Mouse (Mus musculus) CH12.LX (cell line): ENCODE data around the gene Mkln1. TPM values are rescaled to one million over a fixed set of nuclear protein-coding genes. Genes with fewer than 3 reads are reported as not detected.

Experiments used
- DNase-seq: peaks from one replicate; pipeline ENCODE4 v3.0.0-alpha.2; 2013; ENCODE audit errors: extremely low read depth
- H3K27ac ChIP-seq: 2 replicates; pipeline ENCODE4 v1.5.1; 2012; ENCODE audit warnings: low read depth, mild to moderate bottlenecking, control low read depth, moderate library complexity; ENCODE audit not compliant: insufficient read depth
- H3K27me3 ChIP-seq: replicated peaks from 2 replicates; pipeline ENCODE3; 2012; ENCODE audit warnings: inconsistent platforms
- H3K36me3 ChIP-seq, 2 experiments: replicated peaks in 1 of 2; 2 replicates each; pipeline versions ENCODE3 to v1.6.1; 2012; ENCODE audit warnings: inconsistent platforms in 1 of 2, low read length in 1 of 2, mild to moderate bottlenecking in 1 of 2, mixed read lengths in 1 of 2, moderate library complexity in 1 of 2; ENCODE audit not compliant: control insufficient read depth in 1 of 2, insufficient read depth in 1 of 2
- H3K4me1 ChIP-seq, 2 experiments: 2 replicates each; pipeline ENCODE4 v1.6.1; 2012; ENCODE audit warnings: inconsistent platforms in 1 of 2, moderate library complexity in 1 of 2; ENCODE audit not compliant: insufficient read depth in 2 of 2, control insufficient read depth in 1 of 2
- H3K4me2 ChIP-seq: 2 replicates; pipeline ENCODE4 v1.6.1; 2012; ENCODE audit warnings: low read depth, mild to moderate bottlenecking, control low read depth; ENCODE audit not compliant: poor library complexity, insufficient read depth, severe bottlenecking
- H3K4me3 ChIP-seq, 3 experiments: fragments of 150-350 bp in 1 of 3; sonication (generic) in 1 of 3; replicated peaks in 1 of 3; 2 replicates each; pipeline versions ENCODE3 to v1.5.1; 2011 to 2012; ENCODE audit warnings: low read depth in 2 of 3, low read length in 2 of 3, mild to moderate bottlenecking in 2 of 3, moderate library complexity in 2 of 3, control low read depth in 1 of 3, improper control_type of control experiment in 1 of 3, inconsistent platforms in 1 of 3, mixed read lengths in 1 of 3; ENCODE audit not compliant: poor library complexity in 1 of 3
- H3K79me2 ChIP-seq: replicated peaks from 2 replicates; pipeline ENCODE4 v1.6.1; 2012; ENCODE audit warnings: mild to moderate bottlenecking, moderate library complexity; ENCODE audit not compliant: control insufficient read depth, poor library complexity, insufficient read depth, severe bottlenecking; ENCODE audit errors: extremely low read depth
- H3K9ac ChIP-seq: 2 replicates; pipeline ENCODE4 v1.6.1; 2012; ENCODE audit warnings: low read depth, mild to moderate bottlenecking, control low read depth, moderate library complexity; ENCODE audit not compliant: insufficient read depth
- H3K9me3 ChIP-seq: replicated peaks from 2 replicates; pipeline ENCODE3; 2012; ENCODE audit warnings: low read length, inconsistent platforms, mixed read lengths
- BHLHE40 ChIP-seq: IDR thresholded peaks from 2 replicates; pipeline ENCODE4 v1.6.1; 2011; ENCODE audit warnings: mild to moderate bottlenecking, low read depth, low read length, improper control_type of control experiment
- CHD1 ChIP-seq: IDR thresholded peaks from 2 replicates; pipeline ENCODE4 v1.6.1; 2012; ENCODE audit warnings: low read depth, low read length, improper control_type of control experiment, inconsistent platforms
- CTCF ChIP-seq, 2 experiments: IDR thresholded peaks in 1 of 2; conservative IDR thresholded peaks in 1 of 2; 2 replicates each; pipeline ENCODE4 v1.5.1; 2011 to 2012; ENCODE audit warnings: low read depth in 2 of 2, low read length in 2 of 2, improper control_type of control experiment in 1 of 2, inconsistent platforms in 1 of 2, mild to moderate bottlenecking in 1 of 2, moderate library complexity in 1 of 2
- E2F4 ChIP-seq: IDR thresholded peaks from 2 replicates; pipeline ENCODE4 v1.6.1; 2011; ENCODE audit warnings: low read depth, low read length, improper control_type of control experiment; ENCODE audit not compliant: insufficient replicate concordance
- HCFC1 ChIP-seq: IDR thresholded peaks from 2 replicates; pipeline ENCODE4 v1.6.1; 2012; ENCODE audit warnings: low read depth, mild to moderate bottlenecking, inconsistent platforms, low read length, improper control_type of control experiment
- IRF4 ChIP-seq: IDR thresholded peaks from 2 replicates; pipeline ENCODE4 v1.6.1; 2014; ENCODE audit warnings: low read depth, mild to moderate bottlenecking, inconsistent platforms, low read length, improper control_type of control experiment
- JUN ChIP-seq: IDR thresholded peaks from 2 replicates; pipeline ENCODE4 v1.6.1; 2011; ENCODE audit warnings: low read depth, mild to moderate bottlenecking, low read length, improper control_type of control experiment, moderate library complexity; ENCODE audit not compliant: insufficient read depth
- KAT2A ChIP-seq: IDR thresholded peaks from 2 replicates; pipeline ENCODE4 v1.6.1; 2012; ENCODE audit warnings: low read length, improper control_type of control experiment, inconsistent platforms; ENCODE audit not compliant: insufficient replicate concordance
- MAFK ChIP-seq: IDR thresholded peaks from 2 replicates; pipeline ENCODE4 v1.6.1; 2011; ENCODE audit warnings: low read length, improper control_type of control experiment; ENCODE audit not compliant: insufficient replicate concordance
- MAZ ChIP-seq: IDR thresholded peaks from 2 replicates; pipeline ENCODE4 v1.6.1; 2012; ENCODE audit warnings: low read depth, mild to moderate bottlenecking, inconsistent platforms, low read length, improper control_type of control experiment, moderate library complexity
- MXI1 ChIP-seq: IDR thresholded peaks from 2 replicates; pipeline ENCODE4 v1.6.1; 2011; ENCODE audit warnings: mild to moderate bottlenecking, low read depth, low read length, improper control_type of control experiment
- POLR2AphosphoS2 ChIP-seq: IDR thresholded peaks from 2 replicates; pipeline ENCODE4 v1.6.1; 2011; ENCODE audit warnings: low read depth, low read length, improper control_type of control experiment
- RAD21 ChIP-seq: IDR thresholded peaks from 2 replicates; pipeline ENCODE4 v1.6.1; 2011; ENCODE audit warnings: low read depth, mild to moderate bottlenecking, low read length, improper control_type of control experiment, moderate library complexity
- SIN3A ChIP-seq: IDR thresholded peaks from 2 replicates; pipeline ENCODE4 v1.6.1; 2012; ENCODE audit warnings: low read length, improper control_type of control experiment, inconsistent platforms
- SMC3 ChIP-seq: IDR thresholded peaks from 2 replicates; pipeline ENCODE4 v1.6.1; 2011; ENCODE audit warnings: low read depth, low read length, improper control_type of control experiment
- TBP ChIP-seq: conservative IDR thresholded peaks from 2 replicates; pipeline ENCODE4 v1.6.1; 2011; ENCODE audit warnings: low read depth, low read length, improper control_type of control experiment
- UBTF ChIP-seq: IDR thresholded peaks from 2 replicates; pipeline ENCODE4 v1.6.1; 2012; ENCODE audit warnings: low read depth, mild to moderate bottlenecking, inconsistent platforms, low read length, improper control_type of control experiment, moderate library complexity
- USF1 ChIP-seq: IDR thresholded peaks from 2 replicates; pipeline ENCODE4 v1.6.1; 2014; ENCODE audit warnings: low read depth, mild to moderate bottlenecking, inconsistent platforms, low read length, improper control_type of control experiment
- USF2 ChIP-seq: conservative IDR thresholded peaks from 2 replicates; pipeline ENCODE4 v1.6.1; 2011; ENCODE audit warnings: low read depth, low read length, improper control_type of control experiment
- ZC3H11A ChIP-seq: IDR thresholded peaks from 2 replicates; pipeline ENCODE4 v1.6.1; 2012; ENCODE audit warnings: low read depth, mild to moderate bottlenecking, inconsistent platforms, low read length, improper control_type of control experiment
- ZMIZ1 ChIP-seq: IDR thresholded peaks from 2 replicates; pipeline ENCODE4 v1.6.1; 2012; ENCODE audit warnings: low read depth, mild to moderate bottlenecking, inconsistent platforms, low read length, improper control_type of control experiment
- ZNF384 ChIP-seq: IDR thresholded peaks from 2 replicates; pipeline ENCODE4 v1.6.1; 2012; ENCODE audit warnings: low read depth, low read length, improper control_type of control experiment, inconsistent platforms
- dilution Hi-C: fragments of 300-500 bp; cut with MboI; formaldehyde crosslinking; loops from 2 replicates; pipeline ENCODE4 v1.14.3; 2020; ENCODE audit warnings: low sequenced_read_pairs; ENCODE audit not compliant: extremely low pct_unique_long_range_greater_than_20kb, extremely low pct_ligation_motif_present
- in situ Hi-C: fragments of 300-500 bp; cut with MboI; formaldehyde crosslinking; loops from 3 replicates; pipeline ENCODE4 v1.14.3; 2019; ENCODE audit warnings: low sequenced_read_pairs, low pct_ligation_motif_present, low pct_unique_long_range_greater_than_20kb, mixed read lengths
- polyA plus RNA-seq: library from polyadenylated mRNA; unstranded; fragments of >175 nt; gene quantifications from 2 replicates; pipeline ENCODE4 v1.2.1, GENCODE M21; 2012; ENCODE audit warnings: low read depth; ENCODE audit not compliant: insufficient read length
- total RNA-seq, 2 experiments: library from RNA; depleted of rRNA; stranded (reverse); fragments of 300-350 nt in 1 of 2; fragments of >200 nt in 1 of 2; gene quantifications; 2 replicates each; pipeline ENCODE4 v1.2.3; 2012 to 2014

The Mkln1 gene
- total and polyA plus RNA-seq, 3 experiments: 79.6 to 127 (median 115) TPM

DNA sequence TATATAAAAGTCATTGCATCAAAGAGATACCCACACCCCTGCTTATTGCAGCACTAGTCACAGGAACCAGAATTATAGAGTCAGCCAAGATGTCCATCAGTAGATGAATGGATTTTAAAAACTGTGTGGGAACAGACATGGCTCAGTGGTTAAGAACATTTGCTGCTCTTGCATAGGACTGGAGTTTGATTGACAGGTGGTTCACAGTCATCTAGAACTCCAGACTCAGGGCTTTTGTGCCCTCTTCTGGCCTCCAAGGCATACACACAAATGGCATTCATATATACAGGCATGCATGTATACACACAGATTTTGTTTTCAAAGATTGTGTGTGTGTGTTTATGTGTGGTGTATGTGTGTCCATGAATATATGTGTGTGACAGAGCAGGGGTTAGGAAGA lies 14.0 kb downstream of the Mkln1 start:
- no peaks in the 10 kb centered on the region for H3K27me3 ChIP-seq
- peak; percentile 44 for DNase-seq
- dilution Hi-C loops: no loop called here
- no peak overlapping the region for H3K4me3 ChIP-seq
- H3K4me1 ChIP-seq: peaks cover 0 to 28% of the 10 kb centered on the region in 2 experiments; a peak in 2 of 4 replicates
- H3K9ac ChIP-seq: no peak overlapping the region
- TF ChIP-seq RAD21: peak; percentile 75
- TF ChIP-seq CTCF (conservative IDR thresholded peaks at IDR 0.05 in 1 of 2, IDR thresholded peaks at IDR 0.05 in 1 of 2; ENCODE audit: low read depth in 2 of 2, low read length in 2 of 2): peak in 1 of 2 experiments; percentile 70; a peak in 2 of 4 replicates
- no peak for TF ChIP-seq ZNF384
- peak; percentile 48 for TF ChIP-seq SMC3
- TF ChIP-seq SIN3A: no peak
- TF ChIP-seq, all 38 proteins: peak for 3
- Histone ChIP-seq H3K36me3 (peaks cover 0 to 4% of the 10 kb centered on the region in 2 experiments), H3K27ac (no peak overlapping the region), H3K79me2 (peaks cover 38% of the 10 kb centered on the region), H3K4me2 (no peak overlapping the region), H3K9me3 (no peaks in the 10 kb centered on the region)
- in situ Hi-C loops: no loop called here

- dilution Hi-C loops: no loop called here
- DNase-seq: no peak
Measured at GRCm38 (mm10) chr6:31413556-31413955, 15.0 kb downstream of the Mkln1 start.

DNA sequence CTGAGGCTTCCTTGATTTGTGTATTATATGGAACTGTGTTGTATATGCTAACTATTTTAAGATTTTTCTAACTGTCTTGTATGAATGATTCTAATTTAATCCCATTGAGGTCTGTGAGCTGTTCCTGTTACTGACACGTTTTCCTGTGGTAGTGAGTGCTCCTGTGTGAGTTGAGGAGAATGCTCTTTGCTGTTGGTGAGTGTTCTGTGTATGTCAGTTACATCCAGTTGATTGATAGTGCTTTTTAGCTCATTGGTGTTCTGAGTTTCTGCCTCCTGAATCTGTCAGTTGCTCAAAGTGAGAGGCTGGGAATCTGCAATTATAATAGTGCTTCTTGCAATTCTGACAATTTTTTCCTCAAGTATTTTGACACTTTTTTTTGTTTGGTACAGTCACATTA lies 15.8 kb downstream of the Mkln1 start:
- dilution Hi-C loops: no loop called here
- Histone ChIP-seq H3K4me3 (no peak overlapping the region), H3K79me2 (peaks cover 48% of the 10 kb centered on the region), H3K36me3 (peaks cover 0 to 4% of the 10 kb centered on the region in 2 experiments), H3K9ac (no peak overlapping the region), H3K4me1 (peaks cover 0 to 37% of the 10 kb centered on the region in 2 experiments; a peak in 2 of 4 replicates), H3K27ac (no peak overlapping the region), H3K27me3 (no peaks in the 10 kb centered on the region), H3K4me2 (no peak overlapping the region), H3K9me3 (no peaks in the 10 kb centered on the region)
- TF ChIP-seq MAFK (no peak), TBP (no peak), RAD21 (no peak), UBTF (no peak), SMC3 (no peak), E2F4 (no peak), CHD1 (no peak), USF1 (no peak), USF2 (no peak), KAT2A (no peak), MAZ (no peak), ZMIZ1 (no peak), MXI1 (no peak), ZC3H11A (no peak), POLR2AphosphoS2 (no peak)
- in situ Hi-C loops: no loop called here
- DNase-seq: no peak

More at GRCm38 (mm10) chr6:31413556-31413955, 15.0 kb downstream of the Mkln1 start:
- H3K9ac ChIP-seq: no peak overlapping the region
- H3K27me3 ChIP-seq: no peaks in the 10 kb centered on the region
- in situ Hi-C loops: no loop called here
- H3K79me2 ChIP-seq: peaks cover 46% of the 10 kb centered on the region
- no peak overlapping the region for H3K27ac ChIP-seq
- no peak overlapping the region for H3K4me2 ChIP-seq
- H3K4me3 ChIP-seq: no peak overlapping the region
- H3K4me1 ChIP-seq: peaks cover 0 to 37% of the 10 kb centered on the region in 2 experiments; a peak in 2 of 4 replicates
- H3K9me3 ChIP-seq: no peaks in the 10 kb centered on the region
- TF ChIP-seq ZMIZ1 (no peak), SMC3 (no peak), USF1 (no peak), POLR2AphosphoS2 (no peak), JUN (no peak), ZC3H11A (no peak), ZNF384 (no peak), BHLHE40 (no peak), HCFC1 (no peak), IRF4 (no peak), CTCF (conservative IDR thresholded peaks at IDR 0.05 in 1 of 2, IDR thresholded peaks at IDR 0.05 in 1 of 2; ENCODE audit: low read depth in 2 of 2, low read length in 2 of 2) (no peak)
- H3K36me3 ChIP-seq: peaks cover 0 to 4% of the 10 kb centered on the region in 2 experiments
